Mouse (Mus musculus): ENCODE measurements at regions not wholly inside any gene's neighbourhood (a gene's known extent, or its start where the extent isn't known, plus 50 kb on each side); places are given as distances from the start of the nearest gene placed in this dataset.
A peak's percentile ranks its signal among the peaks of the same experiment; 100 is the strongest.
"Not testable (repeated sequence)": the region's sequence is repeated elsewhere in the genome, so short reads cannot be mapped to it uniquely, and the experiment has no call there.

- H3K4me1 ChIP-seq (ENCODE audit: insufficient read depth, low read depth, low read length) = no peaks in the 10 kb centered on the region
- H3K36me3 ChIP-seq (replicated peaks) = no peaks in the 10 kb centered on the region
- H3K4me3 ChIP-seq (ENCODE audit: low read depth, low read length) = no peak overlapping the region
- DNase-seq (ENCODE audit: low spot score) = no peak
- no peak for ATAC-seq (ENCODE audit: extremely low read depth, insufficient number of reproducible peaks, low FRiP score, poor library complexity, severe bottlenecking)
- H3K9me3 ChIP-seq (replicated peaks) = peaks cover 6% of the 10 kb centered on the region
- no peaks in the 10 kb centered on the region for H3K27me3 ChIP-seq (ENCODE audit: insufficient read depth, low read length)
- TF ChIP-seq CTCF (IDR thresholded peaks at IDR 0.05; ENCODE audit: low read depth, low read length) (no peak), GATA2 (IDR thresholded peaks at IDR 0.05; ENCODE audit: borderline replicate concordance, low read depth, low read length) (no peak), POLR2AphosphoS5 (IDR thresholded peaks at IDR 0.05; ENCODE audit: insufficient replicate concordance, low read depth, low read length) (no peak), GATA1 (IDR thresholded peaks at IDR 0.05; ENCODE audit: borderline replicate concordance, low read length) (no peak)
Measured at GRCm38 (mm10) chr14:83861736-83862135, 581.6 kb upstream of the Pcdh17 start.

GRCm38 (mm10) chr14:83862653-83863052 is 580.7 kb upstream of the Pcdh17 start:
- Histone ChIP-seq H3K4me1 (ENCODE audit: insufficient read depth, low read depth, low read length) (no peaks in the 10 kb centered on the region), H3K27me3 (ENCODE audit: insufficient read depth, low read length) (no peaks in the 10 kb centered on the region), H3K36me3 (replicated peaks) (no peaks in the 10 kb centered on the region), H3K9me3 (replicated peaks) (peaks cover 6% of the 10 kb centered on the region), H3K4me3 (ENCODE audit: low read depth, low read length) (no peak overlapping the region)
- TF ChIP-seq POLR2AphosphoS5 (IDR thresholded peaks at IDR 0.05; ENCODE audit: insufficient replicate concordance, low read depth, low read length) (no peak), GATA1 (IDR thresholded peaks at IDR 0.05; ENCODE audit: borderline replicate concordance, low read length) (no peak), GATA2 (IDR thresholded peaks at IDR 0.05; ENCODE audit: borderline replicate concordance, low read depth, low read length) (no peak), CTCF (IDR thresholded peaks at IDR 0.05; ENCODE audit: low read depth, low read length) (no peak), TAL1 (conservative IDR thresholded peaks at IDR 0.05; ENCODE audit: low read depth, low read length) (no peak)
- no peak for ATAC-seq (ENCODE audit: extremely low read depth, insufficient number of reproducible peaks, low FRiP score, poor library complexity, severe bottlenecking)
- DNase-seq (ENCODE audit: low spot score) = no peak

DNA sequence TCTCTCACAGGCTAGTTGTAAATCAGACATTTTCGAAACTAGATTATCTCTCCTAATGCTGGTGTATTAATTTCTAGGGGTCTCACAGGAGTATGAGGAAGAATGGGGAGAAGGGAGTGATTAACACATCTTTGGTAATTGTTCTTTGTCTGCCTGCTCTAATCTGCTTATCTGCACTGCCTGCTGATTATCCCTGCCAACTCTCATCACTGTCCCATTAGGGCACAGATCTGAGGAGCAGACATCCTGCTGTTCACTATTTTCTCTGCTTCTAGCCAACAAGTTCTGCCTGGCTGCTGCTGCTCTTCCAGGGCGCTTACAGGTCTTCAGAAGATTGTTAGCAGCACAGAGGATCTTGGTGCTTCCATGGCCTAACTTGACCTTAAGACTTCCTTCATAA is 557.0 kb upstream of the Pcdh17 start:
- TF ChIP-seq GATA1 (IDR thresholded peaks at IDR 0.05; ENCODE audit: borderline replicate concordance, low read length) = no peak
- no peak for TF ChIP-seq CTCF (IDR thresholded peaks at IDR 0.05; ENCODE audit: low read depth, low read length)
- no peak for TF ChIP-seq POLR2AphosphoS5 (IDR thresholded peaks at IDR 0.05; ENCODE audit: insufficient replicate concordance, low read depth, low read length)
- TF ChIP-seq GATA2 (IDR thresholded peaks at IDR 0.05; ENCODE audit: borderline replicate concordance, low read depth, low read length) = no peak
- no peak for TF ChIP-seq TAL1 (conservative IDR thresholded peaks at IDR 0.05; ENCODE audit: low read depth, low read length)
- no peak for ATAC-seq (ENCODE audit: extremely low read depth, insufficient number of reproducible peaks, low FRiP score, poor library complexity, severe bottlenecking)
- no peak for DNase-seq (ENCODE audit: low spot score)
- Histone ChIP-seq H3K36me3 (replicated peaks) (no peaks in the 10 kb centered on the region), H3K27me3 (ENCODE audit: insufficient read depth, low read length) (no peaks in the 10 kb centered on the region), H3K4me1 (ENCODE audit: insufficient read depth, low read depth, low read length) (no peaks in the 10 kb centered on the region), H3K9me3 (replicated peaks) (no peaks in the 10 kb centered on the region), H3K4me3 (ENCODE audit: low read depth, low read length) (no peak overlapping the region)

DNA sequence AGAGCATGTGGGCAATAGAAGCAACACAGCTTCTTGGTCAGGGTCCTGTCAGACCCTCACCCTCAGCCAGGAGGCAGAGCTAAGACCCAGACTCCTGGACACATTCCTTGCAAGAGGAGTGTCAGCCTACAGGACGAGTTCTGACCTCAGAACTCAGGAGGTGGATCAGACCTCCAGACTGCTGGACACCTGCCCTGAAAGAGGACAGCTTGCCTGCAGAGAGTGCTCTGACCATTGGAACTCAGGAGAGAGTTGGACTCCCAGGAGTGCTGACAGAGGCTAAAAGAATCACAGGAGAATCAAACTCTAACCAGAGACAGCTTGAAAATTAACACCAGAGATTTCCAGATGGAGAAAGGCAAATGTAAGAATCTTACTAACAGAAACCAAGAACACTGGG is 542.7 kb upstream of the Pcdh17 start:
- not testable (repeated sequence) for DNase-seq (ENCODE audit: low spot score); H3K36me3 ChIP-seq (replicated peaks); H3K9me3 ChIP-seq (replicated peaks); H3K4me1 ChIP-seq (ENCODE audit: insufficient read depth, low read depth, low read length); H3K4me3 ChIP-seq (ENCODE audit: low read depth, low read length); ATAC-seq (ENCODE audit: extremely low read depth, insufficient number of reproducible peaks, low FRiP score, poor library complexity, severe bottlenecking); H3K27me3 ChIP-seq (ENCODE audit: insufficient read depth, low read length)

DNA sequence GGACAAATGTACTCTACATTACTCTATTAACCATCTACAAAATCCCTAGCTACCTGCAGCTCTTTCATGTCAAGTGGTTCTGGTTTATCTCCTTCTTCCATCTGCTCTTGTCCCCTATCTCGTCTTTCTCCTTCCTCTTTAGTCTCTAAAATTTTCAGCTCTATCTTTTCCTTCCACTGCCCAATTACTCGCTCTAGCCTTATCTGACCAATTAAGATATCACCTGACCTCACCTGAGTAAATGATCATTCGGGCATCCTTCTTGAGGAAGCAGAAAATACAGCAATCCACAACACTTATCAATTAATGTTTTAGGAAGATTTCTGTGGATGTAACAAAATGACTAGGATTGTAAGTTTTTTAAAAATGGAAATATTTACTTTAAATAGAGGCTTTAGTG is 500.3 kb upstream of the Pcdh17 start:
- peak; percentile 82 for ATAC-seq (ENCODE audit: extremely low read depth, insufficient number of reproducible peaks, low FRiP score, poor library complexity, severe bottlenecking)
- no peak overlapping the region for H3K4me3 ChIP-seq (ENCODE audit: low read depth, low read length)
- TF ChIP-seq GATA1 (IDR thresholded peaks at IDR 0.05; ENCODE audit: borderline replicate concordance, low read length) = no peak
- TF ChIP-seq GATA2 (IDR thresholded peaks at IDR 0.05; ENCODE audit: borderline replicate concordance, low read depth, low read length) = no peak
- TF ChIP-seq TAL1 (conservative IDR thresholded peaks at IDR 0.05; ENCODE audit: low read depth, low read length) = no peak
- TF ChIP-seq CTCF (IDR thresholded peaks at IDR 0.05; ENCODE audit: low read depth, low read length) = no peak
- TF ChIP-seq POLR2AphosphoS5 (IDR thresholded peaks at IDR 0.05; ENCODE audit: insufficient replicate concordance, low read depth, low read length) = no peak

GRCm38 (mm10) chr14:83944176-83944575 is 499.2 kb upstream of the Pcdh17 start:
- ATAC-seq (ENCODE audit: extremely low read depth, insufficient number of reproducible peaks, low FRiP score, poor library complexity, severe bottlenecking) (no peak; the same call in 1 of the 2 replicates), DNase-seq (ENCODE audit: low spot score) (no peak)
- no peak overlapping the region for H3K4me3 ChIP-seq (ENCODE audit: low read depth, low read length)

More for the DNA sequence above, 500.3 kb upstream of the Pcdh17 start:
- Histone ChIP-seq H3K9me3 (replicated peaks) (peaks cover 6% of the 10 kb centered on the region), H3K4me1 (ENCODE audit: insufficient read depth, low read depth, low read length) (no peaks in the 10 kb centered on the region), H3K36me3 (replicated peaks) (no peaks in the 10 kb centered on the region), H3K27me3 (ENCODE audit: insufficient read depth, low read length) (no peaks in the 10 kb centered on the region; the same call in 1 of the 2 replicates)
- no peak for DNase-seq (ENCODE audit: low spot score)

DNA sequence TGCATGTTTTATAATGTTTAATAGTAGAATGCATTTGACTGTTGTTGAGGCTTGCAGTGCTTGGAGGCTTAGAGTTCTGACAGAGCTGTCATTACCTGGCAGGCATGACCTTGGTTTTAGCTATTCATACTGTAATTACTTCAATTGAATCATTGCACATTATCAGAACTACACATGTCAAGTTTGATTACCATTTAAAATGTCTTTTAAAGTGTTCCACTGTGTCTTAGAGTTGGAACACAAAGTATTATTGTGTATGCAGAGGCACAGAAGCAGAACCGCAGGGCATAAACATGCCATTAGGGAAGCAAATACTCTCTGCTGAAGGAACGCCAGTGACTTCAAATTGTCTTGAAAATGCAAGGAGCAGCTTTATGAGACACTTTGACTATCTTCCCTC is 493.7 kb upstream of the Pcdh17 start:
- Histone ChIP-seq H3K9me3 (replicated peaks) (no peaks in the 10 kb centered on the region), H3K36me3 (replicated peaks) (no peaks in the 10 kb centered on the region), H3K27me3 (ENCODE audit: insufficient read depth, low read length) (no peaks in the 10 kb centered on the region), H3K4me1 (ENCODE audit: insufficient read depth, low read depth, low read length) (no peaks in the 10 kb centered on the region), H3K4me3 (ENCODE audit: low read depth, low read length) (no peak overlapping the region)
- DNase-seq (ENCODE audit: low spot score) = no peak
- no peak for ATAC-seq (ENCODE audit: extremely low read depth, insufficient number of reproducible peaks, low FRiP score, poor library complexity, severe bottlenecking)
- no peak for TF ChIP-seq TAL1 (conservative IDR thresholded peaks at IDR 0.05; ENCODE audit: low read depth, low read length)
- no peak for TF ChIP-seq GATA1 (IDR thresholded peaks at IDR 0.05; ENCODE audit: borderline replicate concordance, low read length)
- TF ChIP-seq POLR2AphosphoS5 (IDR thresholded peaks at IDR 0.05; ENCODE audit: insufficient replicate concordance, low read depth, low read length) = no peak
- TF ChIP-seq CTCF (IDR thresholded peaks at IDR 0.05; ENCODE audit: low read depth, low read length) = no peak
- no peak for TF ChIP-seq GATA2 (IDR thresholded peaks at IDR 0.05; ENCODE audit: borderline replicate concordance, low read depth, low read length)

More at GRCm38 (mm10) chr14:83944176-83944575, 499.2 kb upstream of the Pcdh17 start:
- TF ChIP-seq POLR2AphosphoS5 (IDR thresholded peaks at IDR 0.05; ENCODE audit: insufficient replicate concordance, low read depth, low read length) (no peak), GATA2 (IDR thresholded peaks at IDR 0.05; ENCODE audit: borderline replicate concordance, low read depth, low read length) (no peak), CTCF (IDR thresholded peaks at IDR 0.05; ENCODE audit: low read depth, low read length) (no peak), TAL1 (conservative IDR thresholded peaks at IDR 0.05; ENCODE audit: low read depth, low read length) (no peak), GATA1 (IDR thresholded peaks at IDR 0.05; ENCODE audit: borderline replicate concordance, low read length) (no peak)
- no peaks in the 10 kb centered on the region for H3K36me3 ChIP-seq (replicated peaks)
- no peaks in the 10 kb centered on the region for H3K4me1 ChIP-seq (ENCODE audit: insufficient read depth, low read depth, low read length)
- no peaks in the 10 kb centered on the region; the same call in 1 of the 2 replicates for H3K27me3 ChIP-seq (ENCODE audit: insufficient read depth, low read length)
- H3K9me3 ChIP-seq (replicated peaks) = peaks cover 2% of the 10 kb centered on the region; the same call in 1 of the 2 replicates
